Mouse (Mus musculus) testis, adult 10 weeks (tissue): ENCODE measurements around the gene Ngdn. TPM values are rescaled to one million over a fixed set of nuclear protein-coding genes. Genes with fewer than 3 reads are reported as not detected.

Experiments used
- polyA plus RNA-seq: library from polyadenylated mRNA; stranded (reverse); fragments of 350-450 nt; fragmentation: Illumina TruSeq; extraction: RNeasy Lipid Tissue Mini Kit (QIAGEN cat#74804); gene quantifications from one replicate; pipeline ENCODE4 v1.2.3, GENCODE M21; 2014; ENCODE audit warnings: low read depth, low replicate concordance

Ngdn gene
- polyA plus RNA-seq: 3.7 TPM

GRCm38 (mm10) chr14:55014991-55015766 is at the start of gene Ngdn:
Gene Ngdn (plus strand): TSS chr14:55015454.

GRCm38 (mm10) chr14:54966320-54966977 is 48.8 kb upstream of the Ngdn start, which contains the start of gene Myh6:
Gene Myh6 (minus strand): TSS chr14:54966927.

GRCm38 (mm10) chr14:54976633-54977032 is 38.6 kb upstream of the Ngdn start, which contains the start of gene Gm17428:
Gene Gm17428 (plus strand): TSS chr14:54976933.

GRCm38 (mm10) chr14:54994136-54994868 is 21.0 kb upstream of the Ngdn start, which contains the start of gene Myh7:
Gene Myh7 (minus strand): TSS chr14:54994626.

Other genes with a start within 250 kb of the Ngdn start
- gene Slc7a8, start 233.5 kb upstream of the Ngdn start, polyA plus RNA-seq: 8.5 TPM
- gene Rnf212b, start 201.3 kb upstream of the Ngdn start, polyA plus RNA-seq: 12.4 TPM
- 65.4 TPM for gene Homez, start 144.5 kb upstream of the Ngdn start, polyA plus RNA-seq
- 3.7 TPM for gene Ppp1r3e, start 137.9 kb upstream of the Ngdn start, polyA plus RNA-seq
- 9.3 TPM for gene Bcl2l2, start 132.1 kb upstream of the Ngdn start, polyA plus RNA-seq
- gene Gm20521, start 132.0 kb upstream of the Ngdn start, polyA plus RNA-seq: not detected
- 155 TPM for gene Pabpn1, start 123.0 kb upstream of the Ngdn start, polyA plus RNA-seq
- 0.43 TPM for gene Slc22a17, start 102.3 kb upstream of the Ngdn start, polyA plus RNA-seq
- not detected for gene Efs, start 89.3 kb upstream of the Ngdn start, polyA plus RNA-seq
- gene Il25, start 82.8 kb upstream of the Ngdn start, polyA plus RNA-seq: not detected
- gene Cmtm5, start 79.2 kb upstream of the Ngdn start, polyA plus RNA-seq: not detected
- 0.03 TPM for gene Myh6, start 48.5 kb upstream of the Ngdn start, polyA plus RNA-seq
- gene Gm17428, start 38.5 kb upstream of the Ngdn start, polyA plus RNA-seq: not detected
- gene Myh7, start 20.8 kb upstream of the Ngdn start, polyA plus RNA-seq: not detected
- gene Zfhx2, start 76.9 kb downstream of the Ngdn start, polyA plus RNA-seq: 0.97 TPM
- gene Thtpa, start 79.3 kb downstream of the Ngdn start, polyA plus RNA-seq: 2.9 TPM
- gene Ap1g2, start 91.1 kb downstream of the Ngdn start, polyA plus RNA-seq: 0.48 TPM
- gene Jph4, start 101.5 kb downstream of the Ngdn start, polyA plus RNA-seq: 2.7 TPM
- gene Dhrs2, start 206.6 kb downstream of the Ngdn start, polyA plus RNA-seq: 0.28 TPM